Mouse (Mus musculus): Measurements from ENCODE around the gene Iars. TPM values are rescaled to one million over a fixed set of nuclear protein-coding genes. Genes with fewer than 3 reads are reported as not detected.

Iars gene
- 29.9 and 33.7 TPM in 2 replicates for polyA plus RNA-seq (2015; fragmentation: Nextera tagmentation; extraction: Ambion mirVana)

GRCm38 (mm10) chr13:49681351-49682232 is at the start of gene Iars:
Iars (plus strand) TSS chr13:49682100.

GRCm38 (mm10) chr13:49652481-49653179 is 29.3 kb upstream of the Iars start, which contains the start of the genes Cenpp and Nol8:
Cenpp (minus strand) TSS chr13:49652785.
Nol8 (plus strand) TSS chr13:49653078.

Other genes with a start within 250 kb of the Iars start
- gene Tes3-ps, start 188.8 kb upstream of the Iars start, polyA plus RNA-seq (2015; fragmentation: Nextera tagmentation; extraction: Ambion mirVana): 0.50 and 0.65 TPM in 2 replicates
- gene Ecm2, start 177.3 kb upstream of the Iars start, polyA plus RNA-seq (2015; fragmentation: Nextera tagmentation; extraction: Ambion mirVana): 2.5 and 3.4 TPM in 2 replicates
- gene Aspn, start 137.7 kb upstream of the Iars start, polyA plus RNA-seq (2015; fragmentation: Nextera tagmentation; extraction: Ambion mirVana): 4.9 and 7.9 TPM in 2 replicates
- 0.82 and 1.9 TPM in 2 replicates for gene Omd, start 99.6 kb upstream of the Iars start, polyA plus RNA-seq (2015; fragmentation: Nextera tagmentation; extraction: Ambion mirVana)
- 9.7 and 18.9 TPM in 2 replicates for gene Ogn, start 74.1 kb upstream of the Iars start, polyA plus RNA-seq (2015; fragmentation: Nextera tagmentation; extraction: Ambion mirVana)
- 6.6 and 6.8 TPM in 2 replicates for gene Cenpp, start 29.3 kb upstream of the Iars start, polyA plus RNA-seq (2015; fragmentation: Nextera tagmentation; extraction: Ambion mirVana)
- 14.8 and 16.7 TPM in 2 replicates for gene Nol8, start 29.0 kb upstream of the Iars start, polyA plus RNA-seq (2015; fragmentation: Nextera tagmentation; extraction: Ambion mirVana)
- not detected in 2 replicates for gene Gm30302, start 116.9 kb downstream of the Iars start, polyA plus RNA-seq (2015; fragmentation: Nextera tagmentation; extraction: Ambion mirVana)